13 mouse cellular contexts compared by ENCODE assay signal in the genomic region with DNA sequence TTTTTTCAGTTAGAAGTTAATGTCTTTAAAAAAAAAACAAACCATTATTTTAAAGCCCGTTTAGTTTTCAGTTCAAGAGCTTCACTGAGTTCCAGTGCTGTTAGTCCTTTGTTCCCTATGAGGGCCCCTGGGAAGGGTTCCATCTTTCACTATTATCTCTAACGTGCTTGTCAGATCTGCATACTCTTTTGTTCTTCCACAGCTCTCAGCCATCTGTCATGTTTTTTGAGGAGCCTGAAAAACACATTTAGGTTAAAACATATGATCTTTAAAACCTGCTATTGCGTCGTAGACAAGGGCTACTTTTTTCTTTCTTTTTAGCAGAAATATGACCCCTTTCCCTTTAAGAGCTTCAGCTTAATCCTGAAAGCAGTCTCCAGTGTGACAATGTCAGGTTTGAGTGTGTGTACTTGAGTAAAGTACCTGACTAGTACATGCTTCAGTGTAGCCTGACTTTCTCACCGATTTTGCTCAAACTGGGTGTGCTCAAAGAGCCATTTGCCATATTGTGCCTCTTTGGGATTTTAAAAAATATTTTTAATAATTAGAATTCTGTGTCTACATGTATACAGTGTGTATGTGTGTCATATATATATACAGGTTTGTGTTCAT.
DNase-seq lines count a peak whose midpoint lies in the region; ATAC-seq lines count a peak whose summit lies in the region.
"Had no signal": no experiment of that assay in that cellular context is flagged by ENCODE, and none has a peak within 500 bp of the region (broad histone marks: within the 10 kb centered on the region; RNA-seq: fewer than 3 reads in every experiment).

No protein-coding gene starts in this region.

- H3K27ac ChIP-seq in heart, embryonic 15.5 days = no peak overlapping the region
- no peak overlapping the region for H3K27ac ChIP-seq in embryonic facial prominence, embryonic 14.5 days (replicated peaks; ENCODE audit: low read depth, low read length)
- peak overlapping the region; percentile 71; the same call in 1 of the 2 replicates for H3K27ac ChIP-seq in hindbrain, embryonic 11.5 days (ENCODE audit: low read depth, low read length)
- peak overlapping the region; percentile 67 for H3K27ac ChIP-seq in midbrain, embryonic 16.5 days (ENCODE audit: low read length)
- H3K27ac ChIP-seq: liver, embryonic 14.5 days; stomach, postnatal 0 days had no signal

- H3K9me3 ChIP-seq in heart, embryonic 15.5 days (replicated peaks) = no peaks in the 10 kb centered on the region
- H3K9me3 ChIP-seq in embryonic facial prominence, embryonic 14.5 days (ENCODE audit: control insufficient read depth, low read length) = no peaks in the 10 kb centered on the region
- H3K9me3 ChIP-seq in hindbrain, embryonic 11.5 days (ENCODE audit: control insufficient read depth, low read length) = no peaks in the 10 kb centered on the region
- no peaks in the 10 kb centered on the region for H3K9me3 ChIP-seq in midbrain, embryonic 16.5 days (replicated peaks; ENCODE audit: control insufficient read depth, low read length, poor library complexity, severe bottlenecking)

- H3K4me3 ChIP-seq in heart, embryonic 15.5 days = no peak overlapping the region
- no peak overlapping the region for H3K4me3 ChIP-seq in embryonic facial prominence, embryonic 14.5 days (ENCODE audit: low read depth, low read length)
- H3K4me3 ChIP-seq in hindbrain, embryonic 11.5 days (ENCODE audit: low read depth, low read length) = no peak overlapping the region
- H3K4me3 ChIP-seq in midbrain, embryonic 16.5 days (ENCODE audit: low read depth, low read length) = no peak overlapping the region

- no peak overlapping the region for H3K9ac ChIP-seq in heart, embryonic 15.5 days
- no peak overlapping the region for H3K9ac ChIP-seq in embryonic facial prominence, embryonic 14.5 days (ENCODE audit: low read depth, low read length)
- H3K9ac ChIP-seq in hindbrain, embryonic 11.5 days (ENCODE audit: low read depth, low read length) = no peak overlapping the region
- 0 out of 2 replicates have a peak overlapping the region, but pooled peaks have one; percentile 20 for H3K9ac ChIP-seq in midbrain, embryonic 16.5 days (ENCODE audit: low read depth, low read length)
- H3K9ac ChIP-seq: liver, embryonic 14.5 days had no signal

- peaks cover 3% of the 10 kb centered on the region; the same call in 1 of the 2 replicates for H3K4me1 ChIP-seq in heart, embryonic 15.5 days (replicated peaks)
- H3K4me1 ChIP-seq in embryonic facial prominence, embryonic 14.5 days (ENCODE audit: control insufficient read depth, insufficient read depth, low read length) = no peaks in the 10 kb centered on the region
- no peaks in the 10 kb centered on the region for H3K4me1 ChIP-seq in hindbrain, embryonic 11.5 days (replicated peaks; ENCODE audit: control insufficient read depth, insufficient read depth, low read length)
- H3K4me1 ChIP-seq in midbrain, embryonic 16.5 days (ENCODE audit: control insufficient read depth, insufficient read depth, low read length) = peaks cover 12% of the 10 kb centered on the region

- ATAC-seq in heart, embryonic 15.5 days (replicated peaks; ENCODE audit: insufficient number of reproducible peaks, insufficient read depth, low FRiP score, low read depth) = no peak
- ATAC-seq in embryonic facial prominence, embryonic 14.5 days (ENCODE audit: low read depth) = no peak
- ATAC-seq in hindbrain, embryonic 11.5 days (ENCODE audit: low FRiP score) = peak; percentile 85; the same call in 1 of the 2 replicates
- peak; percentile 77; the same call in 1 of the 2 replicates for ATAC-seq in midbrain, embryonic 16.5 days
- ATAC-seq in activated CD4-positive, CD25-positive, alpha-beta regulatory T cell, adult 4 months = no peak

- H3K4me2 ChIP-seq in heart, embryonic 15.5 days = 0 out of 2 replicates have a peak overlapping the region, but pooled peaks have one; percentile 12
- H3K4me2 ChIP-seq in embryonic facial prominence, embryonic 14.5 days (ENCODE audit: low read depth, low read length) = no peak overlapping the region
- no peak overlapping the region for H3K4me2 ChIP-seq in hindbrain, embryonic 11.5 days (replicated peaks; ENCODE audit: low read depth, low read length)
- peak overlapping the region; percentile 19 for H3K4me2 ChIP-seq in midbrain, embryonic 16.5 days (ENCODE audit: low read length)

- no peak for DNase-seq in heart, adult 18-20 months
- DNase-seq in embryonic facial prominence, embryonic 14.5 days (ENCODE audit: low spot score) = peak; percentile 42
- DNase-seq in hindbrain, embryonic 11.5 days (ENCODE audit: low spot score) = peak; percentile 42
- no peak for DNase-seq in frontal cortex, postnatal 10 days (ENCODE audit: low spot score in 2 of 2)
- no peak for DNase-seq in urinary bladder, adult 2 months (ENCODE audit: low spot score)
- DNase-seq: heart, postnatal 36 days; right cerebral cortex, postnatal 25 days had no signal

- no peaks in the 10 kb centered on the region for H3K27me3 ChIP-seq in heart, embryonic 15.5 days
- H3K27me3 ChIP-seq in embryonic facial prominence, embryonic 14.5 days (replicated peaks; ENCODE audit: control insufficient read depth, insufficient read depth, low read length) = no peaks in the 10 kb centered on the region
- H3K27me3 ChIP-seq in hindbrain, embryonic 11.5 days (ENCODE audit: control insufficient read depth, insufficient read depth, low read length) = no peaks in the 10 kb centered on the region
- no peaks in the 10 kb centered on the region for H3K27me3 ChIP-seq in midbrain, embryonic 16.5 days (ENCODE audit: control insufficient read depth, insufficient read depth, low read depth, low read length)
- H3K27me3 ChIP-seq: CH12.LX had no signal

- no peaks in the 10 kb centered on the region for H3K36me3 ChIP-seq in heart, embryonic 15.5 days
- peaks cover 3% of the 10 kb centered on the region; the same call in 1 of the 2 replicates for H3K36me3 ChIP-seq in embryonic facial prominence, embryonic 14.5 days (ENCODE audit: control insufficient read depth, insufficient read depth, low read length)
- no peaks in the 10 kb centered on the region for H3K36me3 ChIP-seq in hindbrain, embryonic 11.5 days (ENCODE audit: control insufficient read depth, insufficient read depth, low read length)
- H3K36me3 ChIP-seq in midbrain, embryonic 16.5 days (ENCODE audit: control insufficient read depth, insufficient read depth, low read length) = no peaks in the 10 kb centered on the region

- WGBS in heart, embryonic 15.5 days = 27% methylated on average over 5 of the region's 5 CpGs
- 35% methylated on average over 5 of the region's 5 CpGs for WGBS in embryonic facial prominence, embryonic 14.5 days
- 38% methylated on average over 5 of the region's 5 CpGs for WGBS in hindbrain, embryonic 11.5 days
- 14% methylated on average over 5 of the region's 5 CpGs for WGBS in midbrain, embryonic 16.5 days

Comparison
In these comparisons a context has a peak if more than half of its experiments do, and no peak if none do; other contexts are left out.
1. ATAC-seq: peak in hindbrain, embryonic 11.5 days (single experiment) and midbrain, embryonic 16.5 days (single experiment); none in heart, embryonic 15.5 days (single experiment), embryonic facial prominence, embryonic 14.5 days (single experiment) and activated CD4-positive, CD25-positive, alpha-beta regulatory T cell, adult 4 months (single experiment).
2. H3K27ac ChIP-seq: peak in hindbrain, embryonic 11.5 days (single experiment) and midbrain, embryonic 16.5 days (single experiment); none in heart, embryonic 15.5 days (single experiment) and embryonic facial prominence, embryonic 14.5 days (single experiment).
3. H3K4me2 ChIP-seq: peak in heart, embryonic 15.5 days (single experiment) and midbrain, embryonic 16.5 days (single experiment); none in embryonic facial prominence, embryonic 14.5 days (single experiment) and hindbrain, embryonic 11.5 days (single experiment).
4. DNase-seq: peak in embryonic facial prominence, embryonic 14.5 days (single experiment) and hindbrain, embryonic 11.5 days (single experiment); none in heart, adult 18-20 months (0 of 2), frontal cortex, postnatal 10 days (0 of 2) and urinary bladder, adult 2 months (single experiment).